Comparison of ENCODE assay signal across 8 mouse cellular contexts in the genomic region with DNA sequence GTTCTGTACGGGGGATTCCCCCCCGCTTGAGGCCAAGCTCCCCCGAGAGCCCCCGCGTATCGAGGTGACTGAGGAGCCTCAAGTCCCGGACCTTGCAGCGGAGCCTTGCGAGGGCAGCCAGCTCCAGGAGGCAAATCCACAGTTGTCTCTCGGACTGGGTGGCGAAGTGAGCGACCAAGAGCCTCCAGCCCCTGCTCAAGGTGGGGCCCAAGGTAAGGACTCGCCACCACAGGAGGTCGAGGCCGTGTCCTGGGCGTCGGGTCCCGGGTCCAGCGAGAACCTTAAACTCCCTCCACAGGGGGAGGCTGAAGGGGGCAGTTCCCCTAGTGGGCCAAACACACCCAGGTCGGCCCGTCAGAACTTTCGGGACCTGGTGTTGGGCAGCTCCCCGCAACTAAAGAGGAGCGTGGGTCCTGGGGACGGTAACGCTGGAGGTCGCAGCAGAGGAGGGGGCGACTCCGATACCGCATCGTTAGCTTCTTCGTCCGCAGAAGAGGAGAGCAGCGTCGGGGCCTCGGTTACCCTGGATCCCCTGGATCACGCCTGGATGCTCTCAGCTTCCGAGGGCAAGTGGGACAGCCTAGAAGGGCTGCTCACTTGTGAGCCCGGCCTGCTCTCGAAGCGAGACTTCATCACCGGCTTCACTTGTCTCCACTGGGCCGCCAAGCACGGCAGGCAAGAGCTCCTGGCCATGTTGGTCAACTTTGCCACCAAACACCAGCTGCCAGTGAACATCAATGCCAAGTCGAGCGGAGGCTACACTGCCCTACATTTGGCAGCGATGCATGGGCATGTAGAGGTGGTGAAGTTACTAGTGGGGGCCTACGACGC. TPM values are rescaled to one million over a fixed set of nuclear protein-coding genes. Genes with fewer than 3 reads are reported as not detected.
A peak's percentile ranks its signal among the peaks of the same experiment; 100 is the strongest.
DNase-seq lines count a peak whose midpoint lies in the region; ATAC-seq lines count a peak whose summit lies in the region.

No protein-coding gene starts in this region.

- peak overlapping the region; percentile 98 for H3K4me2 ChIP-seq in intestine, embryonic 15.5 days (replicated peaks)
- peak overlapping the region; percentile 95 for H3K4me2 ChIP-seq in limb, embryonic 11.5 days (ENCODE audit: low read depth, severe bottlenecking)
- H3K4me2 ChIP-seq in midbrain, embryonic 11.5 days, result peak overlapping the region; percentile 99
- H3K4me2 ChIP-seq in stomach, embryonic 14.5 days (replicated peaks; ENCODE audit: low read depth, low read length), result peak overlapping the region; percentile 93

- peak; percentile 5 to 9 for DNase-seq in spleen, postnatal 36 days (ENCODE audit: low spot score in 2 of 2)
- DNase-seq in spleen, adult 12 weeks (ENCODE audit: low spot score), result no peak
- peak; percentile 44 for DNase-seq in embryo, embryonic 10 days (ENCODE audit: low spot score)
- peak; percentile 27 to 49 for DNase-seq in gastrocnemius, postnatal 4 days (ENCODE audit: low spot score in 2 of 2)
- DNase-seq in limb, embryonic 11.5 days (ENCODE audit: low spot score), result peak; percentile 36
- peak; percentile 94 for DNase-seq in midbrain, embryonic 11.5 days (ENCODE audit: low spot score, missing footprints)

- no peaks in the 10 kb centered on the region for H3K27me3 ChIP-seq in intestine, embryonic 15.5 days (replicated peaks)
- no peaks in the 10 kb centered on the region for H3K27me3 ChIP-seq in limb, embryonic 11.5 days (ENCODE audit: control insufficient read depth, insufficient read depth, low read length)
- no peaks in the 10 kb centered on the region for H3K27me3 ChIP-seq in midbrain, embryonic 11.5 days (ENCODE audit: control insufficient read depth, insufficient read depth, low read length)
- no peaks in the 10 kb centered on the region for H3K27me3 ChIP-seq in stomach, embryonic 14.5 days (ENCODE audit: control insufficient read depth, insufficient read depth, low read length)

- peak overlapping the region; percentile 82 for H3K9ac ChIP-seq in intestine, embryonic 15.5 days
- peak overlapping the region; percentile 93 for H3K9ac ChIP-seq in limb, embryonic 11.5 days (ENCODE audit: low read length)
- H3K9ac ChIP-seq in midbrain, embryonic 11.5 days (ENCODE audit: low read length), result peak overlapping the region; percentile 87
- H3K9ac ChIP-seq in stomach, embryonic 14.5 days (replicated peaks; ENCODE audit: low read depth, low read length), result peak overlapping the region; percentile 77

- peaks cover 19% of the 10 kb centered on the region for H3K4me1 ChIP-seq in intestine, embryonic 15.5 days (replicated peaks)
- H3K4me1 ChIP-seq in limb, embryonic 11.5 days (ENCODE audit: control insufficient read depth, insufficient read depth, low read length), result no peaks in the 10 kb centered on the region
- peaks cover 15% of the 10 kb centered on the region for H3K4me1 ChIP-seq in midbrain, embryonic 11.5 days (ENCODE audit: control insufficient read depth, insufficient read depth, low read length)
- H3K4me1 ChIP-seq in stomach, embryonic 14.5 days (ENCODE audit: control insufficient read depth, insufficient read depth, low read length), result peaks cover 4% of the 10 kb centered on the region; the same call in 1 of the 2 replicates

- ATAC-seq in intestine, embryonic 15.5 days, result no peak; the same call in none of the 2 replicates
- ATAC-seq in limb, embryonic 11.5 days (ENCODE audit: insufficient number of reproducible peaks, low FRiP score, low TSS enrichment, low read depth), result peak; percentile 36
- no peak; the same call in 1 of the 2 replicates for ATAC-seq in midbrain, embryonic 11.5 days (ENCODE audit: low FRiP score)
- ATAC-seq in stomach, embryonic 14.5 days (ENCODE audit: insufficient number of reproducible peaks, insufficient read depth, low FRiP score, low read depth), result peak; percentile 6; the same call in 1 of the 2 replicates

- H3K9me3 ChIP-seq in intestine, embryonic 15.5 days, result no peaks in the 10 kb centered on the region
- H3K9me3 ChIP-seq in limb, embryonic 11.5 days (ENCODE audit: control insufficient read depth, low read length), result no peaks in the 10 kb centered on the region
- H3K9me3 ChIP-seq in midbrain, embryonic 11.5 days (ENCODE audit: control insufficient read depth, low read length), result no peaks in the 10 kb centered on the region
- no peaks in the 10 kb centered on the region for H3K9me3 ChIP-seq in stomach, embryonic 14.5 days (ENCODE audit: control insufficient read depth, low read depth, low read length)

- H3K4me3 ChIP-seq in intestine, embryonic 15.5 days (replicated peaks), result peak overlapping the region; percentile 81
- H3K4me3 ChIP-seq in limb, embryonic 11.5 days (ENCODE audit: low read depth, low read length), result peak overlapping the region; percentile 83
- peak overlapping the region; percentile 76 for H3K4me3 ChIP-seq in midbrain, embryonic 11.5 days (ENCODE audit: low read depth, low read length)
- H3K4me3 ChIP-seq in stomach, embryonic 14.5 days (ENCODE audit: low read depth, low read length), result peak overlapping the region; percentile 85

- H3K36me3 ChIP-seq in intestine, embryonic 15.5 days, result no peaks in the 10 kb centered on the region; the same call in 1 of the 2 replicates
- no peaks in the 10 kb centered on the region for H3K36me3 ChIP-seq in limb, embryonic 11.5 days (ENCODE audit: control insufficient read depth, insufficient read depth, low read length)
- no peaks in the 10 kb centered on the region for H3K36me3 ChIP-seq in midbrain, embryonic 11.5 days (ENCODE audit: control insufficient read depth, insufficient read depth, low read length)
- no peaks in the 10 kb centered on the region for H3K36me3 ChIP-seq in stomach, embryonic 14.5 days (ENCODE audit: control insufficient read depth, insufficient read depth, low read length)

- WGBS in intestine, embryonic 15.5 days, result 4% methylated on average over 49 of the region's 49 CpGs
- 2% methylated on average over 48 of the region's 49 CpGs for WGBS in limb, embryonic 11.5 days
- WGBS in midbrain, embryonic 11.5 days, result 3% methylated on average over 49 of the region's 49 CpGs
- 2% methylated on average over 49 of the region's 49 CpGs for WGBS in stomach, embryonic 14.5 days

- H3K27ac ChIP-seq in intestine, embryonic 15.5 days, result peak overlapping the region; percentile 96
- peak overlapping the region; percentile 89; the same call in 1 of the 2 replicates for H3K27ac ChIP-seq in limb, embryonic 11.5 days (replicated peaks; ENCODE audit: low read depth, low read length)
- H3K27ac ChIP-seq in midbrain, embryonic 11.5 days (ENCODE audit: low read depth, low read length), result peak overlapping the region; percentile 98; the same call in 1 of the 2 replicates
- peak overlapping the region; percentile 91 for H3K27ac ChIP-seq in stomach, embryonic 14.5 days (ENCODE audit: low read length)

RNA-seq across cellular contexts. Expression of a gene that starts 0.7 kb away (rescaled TPM):
- total RNA-seq in gastrocnemius, postnatal 4 days (2021), result 1 to 10 TPM; 5.5 to 5.9 TPM
- polyA plus RNA-seq in intestine, embryonic 15.5 days (2015; fragmentation: Nextera tagmentation; extraction: Ambion mirVana), result 11.6 and 12.0 TPM in 2 replicates
- polyA plus RNA-seq in limb, embryonic 11.5 days (2014; fragmentation: Nextera tagmentation; extraction: Ambion mirVana), result 10.2 and 11.0 TPM in 2 replicates
- 10.0 and 14.3 TPM in 2 replicates for polyA plus RNA-seq in midbrain, embryonic 11.5 days (2014; fragmentation: Nextera tagmentation; extraction: Ambion mirVana)
- polyA plus RNA-seq in stomach, embryonic 14.5 days (2014; fragmentation: Nextera tagmentation; extraction: Ambion mirVana), result 11.7 and 13.5 TPM in 2 replicates

RNA-seq across cellular contexts. Expression of a gene that starts 0.8 kb away (rescaled TPM):
- total RNA-seq in gastrocnemius, postnatal 4 days (2021), result 10 to 100 TPM; 42.5 to 46.4 TPM
- 31.6 and 40.1 TPM in 2 replicates for polyA plus RNA-seq in intestine, embryonic 15.5 days (2015; fragmentation: Nextera tagmentation; extraction: Ambion mirVana)
- polyA plus RNA-seq in limb, embryonic 11.5 days (2014; fragmentation: Nextera tagmentation; extraction: Ambion mirVana), result 51.8 and 56.5 TPM in 2 replicates
- 28.8 and 29.3 TPM in 2 replicates for polyA plus RNA-seq in midbrain, embryonic 11.5 days (2014; fragmentation: Nextera tagmentation; extraction: Ambion mirVana)
- 47.5 and 49.7 TPM in 2 replicates for polyA plus RNA-seq in stomach, embryonic 14.5 days (2014; fragmentation: Nextera tagmentation; extraction: Ambion mirVana)

Comparison
In these comparisons a context has a peak if more than half of its experiments do, and no peak if none do; other contexts are left out.
1. ATAC-seq: peak in limb, embryonic 11.5 days (single experiment) and stomach, embryonic 14.5 days (single experiment); none in intestine, embryonic 15.5 days (single experiment) and midbrain, embryonic 11.5 days (single experiment).
2. Peak in every context shown above with its lines, with median percentiles within 50 percentile points of each other: H3K27ac ChIP-seq, H3K4me2 ChIP-seq, H3K4me3 ChIP-seq and H3K9ac ChIP-seq.